Mouse (Mus musculus) B cell, adult 2 months (primary cell): ENCODE results near the gene Ahdc1.

ENCODE experiments used
- DNase-seq, 2 experiments: peaks; one replicate each; pipeline ENCODE4 v3.0.0; 2022

Gene Ahdc1

DNA sequence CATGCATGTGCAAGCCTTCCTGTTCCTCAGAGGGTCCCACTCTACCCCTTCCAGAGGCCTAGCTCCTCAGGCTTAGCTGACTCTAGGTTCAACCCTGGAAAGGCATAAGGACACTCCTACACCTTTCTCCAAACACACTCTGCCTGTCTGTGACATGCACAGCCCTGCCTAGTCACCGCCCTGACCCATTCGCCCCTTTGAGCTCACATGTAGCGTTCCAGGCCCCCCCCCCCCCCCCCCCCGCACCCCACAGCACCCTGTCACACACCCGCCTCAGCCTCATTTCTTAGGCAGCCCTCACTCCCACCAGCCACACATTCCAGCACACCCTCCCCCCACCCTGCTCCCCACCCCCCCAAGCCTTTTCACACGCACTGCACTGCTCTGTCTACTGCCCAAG, 9.7 kb downstream of the Ahdc1 start:
- DNase-seq: no peak

GRCm38 (mm10) chr4:133021181-133021671, 10.2 kb downstream of the Ahdc1 start:
- DNase-seq: no peak

DNA sequence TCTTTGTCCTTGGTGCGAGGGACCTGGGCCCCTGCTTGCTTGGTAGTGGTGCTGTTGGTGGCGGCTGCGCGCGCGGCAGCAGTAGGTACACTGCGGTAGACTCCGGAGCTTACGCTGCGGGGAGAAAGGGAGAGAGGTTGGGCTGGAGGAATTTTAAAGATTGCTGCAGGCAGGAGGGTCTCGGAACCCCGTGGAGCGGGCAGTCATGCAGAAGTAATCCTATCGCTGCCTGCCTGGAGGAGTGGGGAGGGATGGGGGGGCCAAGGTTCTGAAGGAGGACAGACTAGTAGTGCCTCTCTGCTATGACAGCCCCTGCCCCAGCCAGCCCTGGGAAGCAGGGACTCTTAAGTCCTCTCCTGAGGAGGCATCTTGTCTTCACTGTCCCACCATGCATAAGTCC, 11.2 kb downstream of the Ahdc1 start:
- DNase-seq: no peak

DNA sequence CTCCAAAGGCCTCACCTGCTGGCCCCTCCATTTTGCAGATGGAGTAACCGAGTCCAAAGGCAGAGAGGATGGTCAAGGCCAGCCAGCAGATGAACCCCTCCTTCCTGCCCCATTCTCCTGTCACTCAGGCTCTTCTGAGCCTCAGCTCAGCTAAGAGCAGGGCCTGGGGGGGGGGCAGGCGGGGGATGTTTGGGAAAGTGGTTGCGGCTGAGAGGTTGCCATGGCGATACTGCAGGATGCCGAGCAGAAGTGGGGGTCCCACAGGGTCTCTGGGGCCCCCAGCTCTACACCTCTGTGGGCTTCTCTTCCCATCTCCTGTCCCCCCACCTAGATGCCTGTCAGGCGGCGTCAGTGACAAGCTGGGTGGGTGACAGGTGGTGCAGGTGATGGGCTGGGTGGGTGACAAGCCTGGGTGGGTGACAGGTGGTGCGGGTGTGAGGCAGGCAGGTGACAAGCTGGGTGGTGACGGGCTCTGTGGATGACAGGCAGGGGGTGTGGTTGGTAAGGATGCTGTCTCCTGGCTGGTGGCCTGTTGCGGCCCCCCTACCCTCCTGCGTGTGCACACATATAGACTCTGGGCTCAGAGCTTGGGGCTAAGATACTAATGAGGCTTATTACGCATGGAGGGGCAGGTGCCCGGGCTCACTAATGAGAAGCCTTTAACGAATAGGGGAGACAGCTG, 12.0 kb downstream of the Ahdc1 start:
- DNase-seq: no peak

DNA sequence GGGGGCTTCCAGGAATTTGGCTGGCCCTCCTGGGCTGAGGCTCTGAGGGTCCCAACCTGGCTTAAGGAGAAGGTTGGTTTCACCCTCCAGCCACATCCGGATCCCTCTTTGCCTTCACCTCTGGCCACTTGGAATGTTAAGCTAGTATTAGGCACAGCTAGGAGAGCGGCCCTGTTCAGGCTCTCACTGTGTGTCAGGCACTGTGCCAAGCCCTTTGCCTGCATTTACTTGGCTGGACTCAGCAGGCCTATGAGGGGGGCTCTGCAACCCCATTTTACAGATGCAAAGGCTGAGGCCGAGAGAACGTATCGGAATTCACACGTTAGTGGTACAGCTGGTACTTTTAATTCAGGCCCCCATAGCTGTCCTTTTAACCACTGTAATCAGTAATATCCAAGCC, 12.6 kb downstream of the Ahdc1 start:
- DNase-seq: no peak

DNA sequence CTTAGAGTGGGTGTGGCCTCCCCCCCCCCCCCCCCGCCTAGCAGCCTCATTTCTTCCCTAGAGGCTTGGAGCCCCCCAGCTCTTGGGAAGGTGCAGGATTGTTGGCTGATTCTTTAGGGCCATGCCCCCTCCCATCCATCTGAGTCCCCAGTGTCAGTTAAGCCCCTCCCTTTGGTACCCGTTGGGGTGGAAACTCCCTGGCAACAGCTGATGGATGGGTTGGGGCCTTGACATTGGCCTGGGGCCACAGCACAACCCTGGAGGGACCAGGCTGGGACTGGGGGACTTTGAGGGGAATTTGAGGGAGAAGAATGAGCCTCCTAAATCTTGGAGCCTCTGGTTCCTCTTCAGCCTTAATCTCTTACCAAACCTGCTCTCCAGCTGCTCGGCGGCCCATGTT, 13.3 kb downstream of the Ahdc1 start:
- no peak for DNase-seq

DNA sequence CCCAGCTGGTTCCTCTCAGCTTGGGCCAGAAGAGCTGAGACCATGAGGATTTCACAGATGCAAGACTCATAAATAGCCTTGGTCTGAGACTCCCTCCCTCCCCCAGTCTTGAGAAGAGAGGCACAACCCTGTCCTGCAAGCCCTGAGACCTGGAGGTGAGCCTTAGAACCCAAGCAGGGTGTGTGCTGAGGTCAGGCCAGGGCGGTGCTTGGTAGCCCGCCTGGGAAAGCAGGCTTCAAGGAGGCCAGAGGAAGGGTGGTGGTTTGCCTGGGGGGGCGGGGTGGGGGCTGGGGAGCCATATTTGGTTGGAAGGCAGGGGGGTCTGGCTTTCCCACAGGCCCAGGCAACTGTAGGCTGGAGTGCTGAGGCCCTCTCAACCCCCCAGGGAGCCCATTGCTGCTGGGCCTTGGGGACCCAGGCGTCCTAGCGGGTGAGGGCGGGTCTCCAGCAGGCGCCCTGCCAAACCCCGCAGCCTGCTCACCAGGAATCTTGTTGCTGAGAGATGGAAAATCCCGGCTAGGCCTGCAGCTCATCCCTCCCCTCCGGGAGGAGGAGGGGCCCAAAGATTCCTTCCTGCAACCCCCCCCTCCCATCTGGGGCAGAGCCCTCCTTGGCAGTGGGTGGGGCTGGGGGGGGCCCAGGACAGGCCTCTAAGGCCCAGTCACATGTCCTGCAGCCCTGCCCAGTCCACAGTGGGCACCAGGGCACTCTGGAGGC, 14.1 kb downstream of the Ahdc1 start:
- DNase-seq: no peak

GRCm38 (mm10) chr4:133026272-133026671, 15.2 kb downstream of the Ahdc1 start:
- DNase-seq: no peak

DNA sequence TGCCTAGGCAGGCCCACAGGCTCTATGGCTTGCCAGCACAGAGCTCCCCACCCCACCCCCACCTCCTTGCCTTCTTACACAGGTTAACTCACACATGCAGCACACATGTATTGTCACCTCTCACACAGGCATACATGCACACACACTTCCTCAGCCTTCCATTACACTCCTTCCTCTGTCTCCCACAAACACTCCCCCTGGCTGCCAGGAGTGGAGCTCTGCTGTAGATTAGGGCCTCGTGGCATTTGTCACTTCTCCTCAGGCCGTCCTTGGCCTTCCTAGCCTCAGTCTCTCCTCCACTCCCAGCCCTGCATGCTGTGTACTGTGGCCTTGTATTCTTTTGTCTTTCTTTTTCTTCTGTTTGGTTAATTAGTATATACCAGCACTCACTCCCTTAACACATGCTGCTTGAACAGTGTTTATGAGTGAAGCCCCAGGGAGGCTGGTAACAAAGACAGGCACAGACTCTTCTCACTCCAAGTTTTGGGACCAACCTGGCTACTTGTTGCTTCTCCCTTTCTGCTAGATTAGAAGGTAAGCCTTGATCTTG, 15.8 kb downstream of the Ahdc1 start:
- no peak for DNase-seq

DNA sequence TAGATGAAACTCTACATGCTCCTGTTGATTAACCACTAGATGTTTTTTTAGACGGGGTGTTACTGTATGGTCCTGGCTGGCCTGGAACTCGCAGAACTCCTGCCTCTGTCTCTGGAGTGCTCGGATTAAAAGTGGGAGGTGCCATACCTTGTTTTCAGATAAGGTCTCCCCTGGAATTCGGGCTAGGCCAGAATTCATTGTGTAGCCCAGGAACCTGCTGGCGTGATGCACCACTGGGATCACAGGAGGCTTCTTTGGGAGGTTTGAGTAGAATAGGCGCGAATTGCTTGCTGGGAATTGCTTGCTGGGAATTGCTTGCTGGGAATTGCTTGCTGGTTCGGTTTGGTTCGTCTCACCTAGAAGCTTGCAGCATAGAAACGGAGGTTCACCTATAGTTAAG, 16.7 kb downstream of the Ahdc1 start:
- DNase-seq: no peak

DNA sequence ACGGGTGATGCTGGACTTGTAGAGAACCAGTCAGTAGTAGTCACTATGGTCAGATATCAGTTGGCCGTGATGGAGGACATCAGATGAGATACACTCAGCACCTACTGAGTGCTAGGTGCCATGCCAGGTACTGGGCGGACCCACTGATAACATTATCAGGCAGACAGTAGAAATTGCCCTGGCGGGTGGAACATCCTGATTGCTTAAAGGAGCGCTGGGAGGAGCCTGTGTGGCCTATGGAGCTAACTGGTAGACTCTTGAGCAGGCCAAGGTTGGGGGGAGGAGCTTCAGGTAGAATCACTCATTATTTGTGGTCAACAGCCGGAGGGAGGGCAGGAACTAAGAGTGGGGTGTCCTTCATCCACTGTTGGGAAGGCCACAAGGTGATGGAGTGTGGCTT, 17.1 kb downstream of the Ahdc1 start:
- no peak for DNase-seq

DNA sequence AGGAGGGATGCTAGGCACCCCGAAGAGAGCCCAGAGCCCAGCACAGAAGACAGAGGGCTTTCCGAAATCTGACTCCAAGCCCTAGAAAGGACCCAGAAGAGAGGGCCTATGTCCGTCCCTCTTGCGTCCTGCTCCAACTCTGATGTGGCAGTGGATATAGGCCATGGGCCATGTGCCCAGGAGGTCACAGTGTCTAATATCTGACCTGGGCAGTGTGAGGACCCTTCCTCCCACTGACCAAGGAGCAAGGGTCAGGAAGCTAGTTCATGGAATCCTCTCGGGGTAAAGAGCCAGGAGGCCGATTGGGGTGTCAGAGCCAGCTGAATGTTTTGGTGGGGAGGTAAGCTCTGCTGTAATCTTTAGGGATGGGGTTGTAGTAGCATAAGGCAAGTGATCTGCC, 17.8 kb downstream of the Ahdc1 start:
- no peak for DNase-seq

DNA sequence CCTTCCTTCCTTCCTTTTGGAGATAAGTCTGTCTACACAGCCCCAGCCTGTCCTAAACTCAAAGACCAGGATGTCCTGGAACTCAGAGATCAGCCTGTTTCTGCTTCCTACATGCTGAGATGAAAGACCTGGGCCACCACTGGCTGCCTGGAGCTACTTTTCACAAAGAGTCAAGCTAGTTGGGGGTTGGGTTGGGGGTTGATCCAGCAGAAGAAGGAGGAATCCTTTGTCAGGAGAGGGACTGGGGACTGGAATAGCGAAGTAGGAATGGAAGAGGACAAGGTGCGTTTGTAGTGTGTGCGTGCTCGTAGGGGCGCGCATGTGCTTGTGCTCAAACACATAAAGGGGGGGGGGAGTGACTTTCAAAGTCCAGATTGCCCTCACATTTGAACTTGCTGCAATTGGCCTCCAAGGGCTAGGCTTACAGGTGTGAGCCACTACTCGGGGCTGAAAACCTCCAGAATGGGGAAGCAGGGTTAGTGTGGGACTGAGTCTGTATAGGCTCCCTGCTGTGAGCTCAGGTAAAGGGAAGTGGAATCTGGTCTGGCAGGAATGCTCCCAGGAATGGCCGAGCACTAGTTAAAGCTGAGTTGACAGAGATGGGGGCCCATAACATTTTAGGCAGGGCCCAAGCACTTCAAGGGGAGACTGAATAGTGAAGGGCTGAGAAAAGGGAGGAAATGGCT, 21.5 kb downstream of the Ahdc1 start:
- DNase-seq: no peak

DNA sequence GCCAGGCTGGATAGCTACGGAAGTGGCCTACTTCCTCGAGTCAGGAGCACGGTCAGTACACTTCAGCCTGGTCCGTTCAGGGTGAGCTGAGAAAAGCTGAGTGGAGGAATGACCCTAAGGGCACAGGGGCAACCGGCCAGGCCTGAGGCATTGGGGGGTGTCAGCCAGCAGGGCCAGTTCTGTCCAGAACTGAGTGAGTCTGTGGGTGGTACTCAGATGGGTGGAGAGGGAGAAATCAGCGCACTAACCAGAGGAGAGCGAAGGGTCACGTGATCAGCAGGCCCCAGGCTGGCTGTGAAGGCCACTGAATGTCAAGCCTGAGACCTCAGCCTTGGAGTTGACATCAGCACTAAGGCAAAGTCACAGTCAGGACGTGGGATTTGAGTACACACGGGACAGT, 23.4 kb downstream of the Ahdc1 start:
- no peak for DNase-seq

DNA sequence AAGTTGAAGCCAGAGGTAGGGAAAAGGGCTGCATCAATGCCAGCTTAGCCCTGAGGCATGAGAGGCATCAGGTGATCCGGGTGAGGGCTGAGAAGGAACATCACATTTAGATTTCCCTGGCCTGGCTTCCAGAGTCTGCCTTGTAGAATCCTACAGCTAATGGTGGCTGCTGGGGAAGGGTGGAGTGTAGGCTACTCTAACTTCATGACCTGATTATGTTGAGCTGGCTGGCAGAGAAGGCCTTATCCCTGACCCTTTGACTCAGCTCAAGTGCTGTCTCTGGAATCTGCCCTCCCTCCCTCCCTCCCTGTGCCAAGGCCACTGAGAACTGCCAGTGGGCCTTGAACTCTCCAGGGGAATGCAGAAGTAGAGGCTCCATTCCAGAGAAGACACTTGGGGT, 24.4 kb downstream of the Ahdc1 start:
- no peak for DNase-seq

DNA sequence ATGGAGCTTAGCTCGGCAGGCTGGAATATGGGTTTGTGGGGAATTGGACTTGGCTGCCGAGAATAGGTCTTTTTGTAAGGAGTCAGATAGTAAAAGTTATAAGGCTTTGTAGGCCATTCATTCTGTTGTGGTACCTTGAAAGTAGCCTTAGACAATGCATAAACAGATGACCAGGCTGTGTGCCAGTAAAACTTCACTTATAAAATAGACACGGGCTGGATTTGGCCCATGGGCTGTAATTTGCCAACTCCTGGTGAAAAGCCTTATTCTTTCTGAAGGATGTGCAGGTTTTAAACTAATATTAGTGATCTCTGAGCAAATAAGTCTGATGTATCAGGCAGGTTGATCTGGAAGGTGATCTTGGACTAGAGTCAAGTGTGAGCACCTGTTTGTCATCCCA, 24.9 kb downstream of the Ahdc1 start:
- DNase-seq: no peak

- DNase-seq: no peak
Observed at GRCm38 (mm10) chr4:133037293-133037692, 26.2 kb downstream of the Ahdc1 start.

GRCm38 (mm10) chr4:133037798-133038197, 26.7 kb downstream of the Ahdc1 start:
- DNase-seq: no peak

GRCm38 (mm10) chr4:133038521-133039115, 27.6 kb downstream of the Ahdc1 start:
- DNase-seq: peak; percentile 29 to 37

DNA sequence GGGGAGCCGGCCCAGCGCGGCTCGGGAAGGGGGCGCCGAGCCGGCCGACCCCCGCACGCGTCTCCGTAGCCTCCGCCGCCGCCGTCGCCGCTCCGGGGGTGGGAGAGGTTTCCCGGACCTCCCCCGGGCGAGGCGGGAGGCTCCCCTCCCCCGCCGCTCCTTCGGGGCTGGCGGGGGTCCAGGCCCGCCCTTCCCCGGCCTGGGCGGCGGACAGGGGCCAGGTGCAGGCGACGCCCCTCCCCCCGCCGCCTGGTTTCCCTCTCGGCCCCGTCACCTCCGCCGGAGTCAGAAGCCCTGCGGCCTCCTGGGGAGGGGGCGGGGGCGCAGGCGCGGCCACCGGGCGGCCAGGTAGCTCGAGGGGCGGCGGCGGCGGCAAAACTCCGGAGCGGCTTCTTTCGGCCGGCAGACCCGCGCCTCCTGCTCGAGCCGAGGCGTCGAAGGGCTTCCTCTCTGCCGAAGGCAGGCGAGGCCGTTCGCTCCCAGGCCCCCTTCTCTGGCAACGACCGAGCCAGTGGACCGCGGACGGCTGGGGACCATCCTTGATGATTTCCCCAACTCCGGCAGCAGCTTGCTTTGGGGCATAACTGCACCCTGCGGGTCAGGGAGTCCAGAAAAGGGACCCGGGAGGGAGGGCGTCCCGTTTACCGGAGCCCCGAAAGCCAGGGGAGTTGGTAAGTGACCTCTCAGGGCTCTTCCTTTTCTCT, 28.2 kb downstream of the Ahdc1 start:
- peak; percentile 17 to 23 for DNase-seq

DNA sequence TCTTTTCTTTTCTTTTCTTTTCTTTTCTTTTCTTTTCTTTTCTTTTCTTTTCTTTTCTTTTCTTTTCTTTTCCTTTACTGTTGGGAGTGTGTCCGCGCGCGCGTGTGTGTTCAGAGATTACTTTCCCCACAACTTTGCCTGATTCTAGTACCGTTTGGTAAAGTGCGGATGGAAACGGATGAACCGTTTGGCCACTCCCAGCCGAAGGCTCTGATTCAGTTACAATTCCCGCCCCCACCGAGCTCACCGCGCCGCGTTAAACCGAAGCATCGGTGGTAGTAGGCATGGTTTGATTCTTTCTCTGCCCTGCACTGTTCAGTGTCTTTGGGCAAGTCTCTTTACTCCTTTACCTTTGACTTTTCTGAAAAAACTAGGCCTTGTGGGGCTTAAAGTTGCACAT, 28.8 kb downstream of the Ahdc1 start:
- DNase-seq: no peak

GRCm38 (mm10) chr4:133040241-133040904, 29.3 kb downstream of the Ahdc1 start:
- DNase-seq: no peak
